Mouse (Mus musculus): Measurements from ENCODE around the gene Vcl. TPM values are rescaled to one million over a fixed set of nuclear protein-coding genes. Genes with fewer than 3 reads are reported as not detected.

Gene Vcl
- polyA plus RNA-seq, 1 experiment from 2014 or later, result 12.8 TPM

- H3K4me2 ChIP-seq, result no peak overlapping the region
- H3K4me3 ChIP-seq, result no peak overlapping the region
- no peaks in the 10 kb centered on the region for H3K9me3 ChIP-seq
- WGBS, result 89% methylated on average over 1 of the region's 1 CpGs
- H3K36me3 ChIP-seq (replicated peaks), result no peaks in the 10 kb centered on the region
- H3K27ac ChIP-seq, result no peak overlapping the region
- no peak overlapping the region for H3K9ac ChIP-seq
- H3K27me3 ChIP-seq (replicated peaks), result no peaks in the 10 kb centered on the region
- H3K4me1 ChIP-seq, result no peaks in the 10 kb centered on the region
- no peak for ATAC-seq (replicated peaks)
Observed at GRCm38 (mm10) chr14:20991492-20991891, 62.3 kb downstream of the Vcl start.

DNA sequence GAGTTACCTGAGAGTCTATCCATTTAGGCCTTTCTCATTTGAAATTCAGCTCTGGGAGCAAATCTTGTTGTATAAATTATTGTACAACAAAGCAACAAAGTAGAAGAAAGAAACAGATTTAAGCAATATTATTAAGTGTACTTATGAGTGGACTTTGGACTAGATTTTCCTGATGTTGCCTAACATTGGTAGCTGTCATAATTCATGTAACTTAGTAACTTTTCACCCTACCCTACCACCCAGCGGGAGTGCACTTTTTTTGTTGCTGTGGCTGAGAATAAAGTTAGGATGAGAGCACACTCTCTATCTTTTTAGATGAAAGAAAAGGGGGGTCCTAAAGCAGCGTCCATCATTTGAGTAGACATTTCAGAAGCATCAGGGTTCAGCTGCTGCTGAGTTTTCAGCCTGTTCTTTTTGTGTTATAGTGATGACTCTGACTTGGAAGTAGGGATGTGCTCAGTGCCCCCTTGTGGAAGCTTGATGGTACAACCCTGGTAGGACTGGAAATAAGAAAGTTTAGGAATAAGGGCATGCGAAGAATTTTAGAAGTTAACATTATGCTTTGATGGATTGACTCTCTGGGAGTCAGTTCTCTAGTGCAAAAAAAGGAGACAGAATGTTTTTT lies 64.0 kb downstream of the Vcl start:
- Histone ChIP-seq H3K36me3 (replicated peaks) (no peaks in the 10 kb centered on the region), H3K4me1 (no peaks in the 10 kb centered on the region), H3K9ac (no peak overlapping the region), H3K27me3 (replicated peaks) (no peaks in the 10 kb centered on the region), H3K27ac (no peak overlapping the region), H3K4me2 (no peak overlapping the region), H3K4me3 (no peak overlapping the region), H3K9me3 (no peaks in the 10 kb centered on the region)
- no peak for ATAC-seq (replicated peaks)
- 62% methylated on average over 3 of the region's 3 CpGs for WGBS

GRCm38 (mm10) chr14:20994475-20994874 lies 65.3 kb downstream of the Vcl start:
- H3K4me1 ChIP-seq, result no peaks in the 10 kb centered on the region
- no peaks in the 10 kb centered on the region for H3K27me3 ChIP-seq (replicated peaks)
- no peak overlapping the region for H3K4me2 ChIP-seq
- no peaks in the 10 kb centered on the region for H3K9me3 ChIP-seq
- no peak overlapping the region for H3K4me3 ChIP-seq
- no peak for ATAC-seq (replicated peaks)
- H3K27ac ChIP-seq, result no peak overlapping the region
- 82% methylated on average over 3 of the region's 3 CpGs for WGBS
- H3K36me3 ChIP-seq (replicated peaks), result no peaks in the 10 kb centered on the region
- H3K9ac ChIP-seq, result no peak overlapping the region

DNA sequence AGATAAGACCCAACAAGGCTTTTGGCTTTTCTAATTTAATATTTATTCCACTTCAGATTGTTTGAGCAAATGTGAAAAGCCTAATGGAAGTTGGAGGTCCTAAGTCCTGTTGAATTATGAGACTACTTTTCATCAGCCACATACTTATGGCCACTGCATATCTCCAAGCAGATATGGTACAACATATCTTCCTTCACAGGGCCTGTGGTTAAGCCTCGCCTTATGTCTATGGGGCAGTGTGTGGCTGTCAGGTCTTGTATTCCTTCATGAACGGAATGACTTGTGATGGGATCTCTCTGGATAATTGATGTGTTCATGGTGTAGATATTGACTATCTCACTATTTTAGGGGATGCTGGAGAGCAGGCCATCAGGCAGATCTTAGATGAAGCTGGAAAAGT lies 66.3 kb downstream of the Vcl start:
- 93% methylated on average over 2 of the region's 2 CpGs for WGBS
- H3K4me3 ChIP-seq, result no peak overlapping the region

GRCm38 (mm10) chr14:20996361-20996760 lies 67.2 kb downstream of the Vcl start:
- Histone ChIP-seq H3K36me3 (replicated peaks) (no peaks in the 10 kb centered on the region), H3K9ac (no peak overlapping the region), H3K27me3 (replicated peaks) (no peaks in the 10 kb centered on the region), H3K4me3 (no peak overlapping the region), H3K4me1 (no peaks in the 10 kb centered on the region), H3K9me3 (no peaks in the 10 kb centered on the region), H3K4me2 (no peak overlapping the region), H3K27ac (no peak overlapping the region)
- no peak for ATAC-seq (replicated peaks)
- 67% methylated on average over 5 of the region's 5 CpGs for WGBS

More for the DNA sequence above, 66.3 kb downstream of the Vcl start:
- Histone ChIP-seq H3K9ac (no peak overlapping the region), H3K4me1 (no peaks in the 10 kb centered on the region), H3K36me3 (replicated peaks) (no peaks in the 10 kb centered on the region), H3K27me3 (replicated peaks) (no peaks in the 10 kb centered on the region), H3K9me3 (no peaks in the 10 kb centered on the region), H3K27ac (no peak overlapping the region), H3K4me2 (no peak overlapping the region)
- no peak for ATAC-seq (replicated peaks)

- no peak for ATAC-seq (replicated peaks)
- no peak overlapping the region for H3K4me3 ChIP-seq
- H3K27me3 ChIP-seq (replicated peaks), result no peaks in the 10 kb centered on the region
- no peaks in the 10 kb centered on the region for H3K9me3 ChIP-seq
- H3K4me2 ChIP-seq, result no peak overlapping the region
- H3K36me3 ChIP-seq (replicated peaks), result no peaks in the 10 kb centered on the region
- H3K4me1 ChIP-seq, result no peaks in the 10 kb centered on the region
- no peak overlapping the region for H3K9ac ChIP-seq
- no peak overlapping the region for H3K27ac ChIP-seq
- WGBS, result 49% methylated on average over 3 of the region's 3 CpGs
Observed at GRCm38 (mm10) chr14:20997548-20997947, 68.3 kb downstream of the Vcl start.

GRCm38 (mm10) chr14:20999617-21000016 lies 70.4 kb downstream of the Vcl start:
- 92% methylated on average over 4 of the region's 4 CpGs for WGBS
- no peak for ATAC-seq (replicated peaks)
- no peaks in the 10 kb centered on the region for H3K4me1 ChIP-seq

GRCm38 (mm10) chr14:21013800-21014334 lies 84.7 kb downstream of the Vcl start:
- H3K27ac ChIP-seq, result no peak overlapping the region
- ATAC-seq (replicated peaks), result no peak
- no peaks in the 10 kb centered on the region for H3K27me3 ChIP-seq (replicated peaks)
- H3K9ac ChIP-seq, result no peak overlapping the region
- H3K4me3 ChIP-seq, result no peak overlapping the region
- no peak overlapping the region for H3K4me2 ChIP-seq
- H3K9me3 ChIP-seq, result no peaks in the 10 kb centered on the region
- 94% methylated on average over 5 of the region's 5 CpGs for WGBS
- no peaks in the 10 kb centered on the region for H3K36me3 ChIP-seq (replicated peaks)
- no peaks in the 10 kb centered on the region for H3K4me1 ChIP-seq

More at GRCm38 (mm10) chr14:20999617-21000016, 70.4 kb downstream of the Vcl start:
- no peak overlapping the region for H3K4me3 ChIP-seq
- H3K27me3 ChIP-seq (replicated peaks), result no peaks in the 10 kb centered on the region
- no peak overlapping the region for H3K27ac ChIP-seq
- H3K9ac ChIP-seq, result no peak overlapping the region
- no peaks in the 10 kb centered on the region for H3K9me3 ChIP-seq
- no peaks in the 10 kb centered on the region for H3K36me3 ChIP-seq (replicated peaks)
- H3K4me2 ChIP-seq, result no peak overlapping the region

- Histone ChIP-seq H3K4me3 (no peak overlapping the region), H3K9ac (no peak overlapping the region), H3K27me3 (replicated peaks) (no peaks in the 10 kb centered on the region), H3K4me1 (no peaks in the 10 kb centered on the region), H3K36me3 (replicated peaks) (peaks cover 3% of the 10 kb centered on the region; the same call in 1 of the 2 replicates), H3K4me2 (no peak overlapping the region), H3K27ac (no peak overlapping the region), H3K9me3 (no peaks in the 10 kb centered on the region)
- ATAC-seq (replicated peaks), result no peak
- 92% methylated on average over 5 of the region's 5 CpGs for WGBS
Observed at GRCm38 (mm10) chr14:21017871-21018270, 88.7 kb downstream of the Vcl start.

GRCm38 (mm10) chr14:21018977-21019376 lies 89.8 kb downstream of the Vcl start:
- H3K9ac ChIP-seq, result no peak overlapping the region
- H3K36me3 ChIP-seq (replicated peaks), result peaks cover 3% of the 10 kb centered on the region; the same call in 1 of the 2 replicates
- no peak overlapping the region for H3K4me2 ChIP-seq
- no peak overlapping the region for H3K27ac ChIP-seq
- no peaks in the 10 kb centered on the region for H3K27me3 ChIP-seq (replicated peaks)
- peak; percentile 81 for ATAC-seq (replicated peaks)
- H3K9me3 ChIP-seq, result no peaks in the 10 kb centered on the region
- no peak overlapping the region for H3K4me3 ChIP-seq
- WGBS, result 29% methylated on average over 3 of the region's 3 CpGs
- H3K4me1 ChIP-seq, result no peaks in the 10 kb centered on the region

DNA sequence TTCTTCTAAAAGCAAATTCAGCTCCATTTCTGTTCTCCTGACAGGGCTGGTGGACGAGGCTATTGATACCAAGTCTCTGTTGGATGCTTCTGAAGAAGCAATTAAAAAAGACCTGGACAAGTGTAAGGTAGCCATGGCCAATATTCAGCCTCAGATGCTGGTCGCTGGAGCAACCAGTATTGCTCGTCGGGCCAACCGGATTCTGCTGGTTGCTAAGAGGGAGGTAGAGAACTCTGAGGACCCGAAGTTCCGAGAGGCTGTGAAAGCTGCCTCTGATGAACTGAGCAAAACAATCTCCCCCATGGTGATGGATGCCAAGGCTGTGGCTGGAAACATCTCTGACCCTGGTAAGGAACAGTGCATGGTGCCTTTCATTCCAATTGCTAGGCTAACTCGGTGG lies 91.2 kb downstream of the Vcl start:
- Histone ChIP-seq H3K4me2 (no peak overlapping the region), H3K9ac (no peak overlapping the region), H3K4me3 (no peak overlapping the region), H3K27ac (no peak overlapping the region), H3K27me3 (replicated peaks) (no peaks in the 10 kb centered on the region), H3K4me1 (no peaks in the 10 kb centered on the region), H3K36me3 (replicated peaks) (peaks cover 3% of the 10 kb centered on the region; the same call in 1 of the 2 replicates), H3K9me3 (no peaks in the 10 kb centered on the region)
- 88% methylated on average over 8 of the region's 8 CpGs for WGBS
- no peak for ATAC-seq (replicated peaks)

GRCm38 (mm10) chr14:21027542-21027941 lies 98.3 kb downstream of the Vcl start:
- H3K9me3 ChIP-seq, result no peaks in the 10 kb centered on the region
- no peak for ATAC-seq (replicated peaks)
- no peak overlapping the region for H3K27ac ChIP-seq
- no peak overlapping the region for H3K4me3 ChIP-seq
- H3K4me1 ChIP-seq, result no peaks in the 10 kb centered on the region
- H3K9ac ChIP-seq, result no peak overlapping the region
- H3K27me3 ChIP-seq (replicated peaks), result no peaks in the 10 kb centered on the region
- H3K4me2 ChIP-seq, result no peak overlapping the region
- H3K36me3 ChIP-seq (replicated peaks), result no peaks in the 10 kb centered on the region; the same call in 1 of the 2 replicates

GRCm38 (mm10) chr14:21029025-21029659 lies 99.9 kb downstream of the Vcl start:
- H3K4me2 ChIP-seq, result no peak overlapping the region
- no peak for ATAC-seq (replicated peaks)
- no peaks in the 10 kb centered on the region; the same call in 1 of the 2 replicates for H3K36me3 ChIP-seq (replicated peaks)
- no peaks in the 10 kb centered on the region for H3K9me3 ChIP-seq
- H3K9ac ChIP-seq, result no peak overlapping the region
- H3K4me1 ChIP-seq, result no peaks in the 10 kb centered on the region
- no peaks in the 10 kb centered on the region for H3K27me3 ChIP-seq (replicated peaks)
- no peak overlapping the region for H3K27ac ChIP-seq
- 90% methylated on average over 11 of the region's 11 CpGs for WGBS
- H3K4me3 ChIP-seq, result no peak overlapping the region
